Mouse (Mus musculus): Measurements from ENCODE around the gene Lbp.

The Lbp gene

GRCm38 (mm10) chr2:158313089-158313488, 6.8 kb downstream of the Lbp start:
- peak; percentile 70 for DNase-seq (ENCODE audit: low read depth)

GRCm38 (mm10) chr2:158316371-158316770, 10.1 kb downstream of the Lbp start:
- DNase-seq (ENCODE audit: low read depth): peak; percentile 41

GRCm38 (mm10) chr2:158317026-158317425, 10.7 kb downstream of the Lbp start:
- DNase-seq (ENCODE audit: low read depth): peak; percentile 63

GRCm38 (mm10) chr2:158321596-158321995, 15.3 kb downstream of the Lbp start:
- DNase-seq (ENCODE audit: low read depth): no peak

- peak; percentile 6 for DNase-seq (ENCODE audit: low read depth)
These were observed 16.6 kb downstream of the Lbp start for GRCm38 (mm10) chr2:158322845-158323244.

- no peak for DNase-seq (ENCODE audit: low read depth)
These were observed 18.4 kb downstream of the Lbp start for GRCm38 (mm10) chr2:158324531-158325190.

GRCm38 (mm10) chr2:158325609-158326008, 19.3 kb downstream of the Lbp start:
- no peak for DNase-seq (ENCODE audit: low read depth)

- no peak for DNase-seq (ENCODE audit: low read depth)
These were observed 28.1 kb downstream of the Lbp start for GRCm38 (mm10) chr2:158334356-158334755.

GRCm38 (mm10) chr2:158337698-158338097, 31.4 kb downstream of the Lbp start:
- no peak for DNase-seq (ENCODE audit: low read depth)

GRCm38 (mm10) chr2:158339948-158340564, 33.8 kb downstream of the Lbp start:
- peak; percentile 69 for DNase-seq (ENCODE audit: low read depth)

GRCm38 (mm10) chr2:158341324-158341723, 35.0 kb downstream of the Lbp start:
- DNase-seq (ENCODE audit: low read depth): no peak

- DNase-seq (ENCODE audit: low read depth): peak; percentile 14
These were observed 37.2 kb downstream of the Lbp start for GRCm38 (mm10) chr2:158343495-158343894.

- no peak for DNase-seq (ENCODE audit: low read depth)
These were observed 40.2 kb downstream of the Lbp start for GRCm38 (mm10) chr2:158346467-158346866.

GRCm38 (mm10) chr2:158347868-158348267, 41.6 kb downstream of the Lbp start:
- peak; percentile 64 for DNase-seq (ENCODE audit: low read depth)

GRCm38 (mm10) chr2:158352801-158353520, 46.7 kb downstream of the Lbp start:
- DNase-seq (ENCODE audit: low read depth): no peak

- peak; percentile 31 for DNase-seq (ENCODE audit: low read depth)
These were observed 48.2 kb downstream of the Lbp start for GRCm38 (mm10) chr2:158354348-158355114.

- no peak for DNase-seq (ENCODE audit: low read depth)
These were observed 48.9 kb downstream of the Lbp start for GRCm38 (mm10) chr2:158355238-158355637.

- no peak for DNase-seq (ENCODE audit: low read depth)
These were observed 49.8 kb downstream of the Lbp start for GRCm38 (mm10) chr2:158356121-158356520.

GRCm38 (mm10) chr2:158359757-158360620, 53.7 kb downstream of the Lbp start:
- DNase-seq (ENCODE audit: low read depth): no peak

GRCm38 (mm10) chr2:158360873-158361677, 54.8 kb downstream of the Lbp start:
- DNase-seq (ENCODE audit: low read depth): peak; percentile 96
